Mouse (Mus musculus) ES-E14 (cell line): ENCODE results near the gene Sdad1. TPM values are rescaled to one million over a fixed set of nuclear protein-coding genes. Genes with fewer than 3 reads are reported as not detected.

Experiments used
- DNase-seq: peaks from one replicate; pipeline ENCODE4 v3.0.0-alpha.2; 2013; ENCODE audit warnings: low read depth, low spot score
- H3K27ac ChIP-seq: 2 replicates; pipeline ENCODE4 v1.5.1; 2012; ENCODE audit warnings: low read depth, mild to moderate bottlenecking, low read length, moderate library complexity, mixed read lengths; ENCODE audit not compliant: poor library complexity, insufficient read depth, severe bottlenecking
- H3K36me3 ChIP-seq: 2 replicates; pipeline ENCODE4 v1.6.1; 2012; ENCODE audit warnings: mild to moderate bottlenecking, low read length, moderate library complexity, mixed read lengths; ENCODE audit not compliant: control insufficient read depth, poor library complexity, insufficient read depth, severe bottlenecking
- H3K4me1 ChIP-seq, 2 experiments: fragments of 150-350 bp in 1 of 2; sonication (generic) in 1 of 2; 2 replicates each; pipeline ENCODE4 v1.6.1; 2012; ENCODE audit warnings: low read length in 2 of 2, mild to moderate bottlenecking in 1 of 2, mixed read lengths in 1 of 2; ENCODE audit not compliant: control insufficient read depth in 2 of 2, insufficient read depth in 2 of 2, poor library complexity in 1 of 2
- H3K4me3 ChIP-seq, 2 experiments: fragments of 150-350 bp in 1 of 2; sonication (generic) in 1 of 2; 2 replicates each; pipeline ENCODE4 v1.5.1; 2012; ENCODE audit warnings: low read length in 2 of 2, low read depth in 1 of 2, mild to moderate bottlenecking in 1 of 2, mixed read lengths in 1 of 2; ENCODE audit not compliant: insufficient read depth in 1 of 2, poor library complexity in 1 of 2, severe bottlenecking in 1 of 2
- H3K9ac ChIP-seq: 2 replicates; pipeline ENCODE4 v1.6.1; 2012; ENCODE audit warnings: low read depth, mild to moderate bottlenecking, low read length, mixed read lengths; ENCODE audit not compliant: poor library complexity, insufficient read depth, severe bottlenecking
- H3K9me3 ChIP-seq: fragments of 150-350 bp; sonication (generic); 2 replicates; pipeline ENCODE4 v1.6.1; 2012; ENCODE audit warnings: low read depth, mild to moderate bottlenecking, low read length; ENCODE audit not compliant: control insufficient read depth, insufficient read depth
- CHD2 ChIP-seq: IDR thresholded peaks from 2 replicates; pipeline ENCODE4 v1.6.1; 2014; ENCODE audit warnings: mild to moderate bottlenecking, low read depth, low read length, inconsistent platforms
- HCFC1 ChIP-seq: IDR thresholded peaks from 2 replicates; pipeline ENCODE4 v1.6.1; 2012; ENCODE audit warnings: low read length, inconsistent platforms, borderline replicate concordance; ENCODE audit not compliant: insufficient read depth
- MAFK ChIP-seq: IDR thresholded peaks from 2 replicates; pipeline ENCODE4 v1.6.1; 2014; ENCODE audit warnings: mild to moderate bottlenecking, low read depth, low read length, inconsistent platforms; ENCODE audit not compliant: insufficient read depth
- ZC3H11A ChIP-seq: IDR thresholded peaks from 2 replicates; pipeline ENCODE4 v1.6.1; 2012; ENCODE audit warnings: low read depth, mild to moderate bottlenecking, inconsistent platforms, low read length, borderline replicate concordance
- ZNF384 ChIP-seq: IDR thresholded peaks from 2 replicates; pipeline ENCODE4 v1.6.1; 2012; ENCODE audit warnings: low read depth, low read length, inconsistent platforms
- in situ Hi-C, 2 experiments: fragments of 600-800 bp; cut with MboI; formaldehyde crosslinking; loops; one replicate each; pipeline ENCODE4 v1.15.1; 2025; ENCODE audit warnings: low sequenced_read_pairs in 2 of 2, inconsistent platforms in 1 of 2; ENCODE audit not compliant: unreplicated experiment in 2 of 2
- total RNA-seq: library from RNA; depleted of rRNA; stranded (reverse); fragments of 300-350 nt; gene quantifications from 2 replicates; pipeline ENCODE4 v1.2.3, GENCODE M21; 2012

Sdad1 gene
- total RNA-seq, 1 experiment, result 63.9 TPM

GRCm38 (mm10) chr5:92302149-92302840 is 8.0 kb downstream of the Sdad1 start:
- TF ChIP-seq ZNF384 (no peak), CHD2 (no peak), HCFC1 (no peak), ZC3H11A (no peak), MAFK (no peak)
- H3K27ac ChIP-seq, result no peak overlapping the region
- H3K4me1 ChIP-seq, result 0 out of 4 replicates have a peak, but pooled peaks cover 0 to 3% of the 10 kb centered on the region in 2 experiments
- no peak overlapping the region for H3K4me3 ChIP-seq
- no peak overlapping the region for H3K9ac ChIP-seq
- in situ Hi-C loops, result no loop called here
- peaks cover 58% of the 10 kb centered on the region for H3K36me3 ChIP-seq
- no peak for DNase-seq
- no peaks in the 10 kb centered on the region for H3K9me3 ChIP-seq

DNA sequence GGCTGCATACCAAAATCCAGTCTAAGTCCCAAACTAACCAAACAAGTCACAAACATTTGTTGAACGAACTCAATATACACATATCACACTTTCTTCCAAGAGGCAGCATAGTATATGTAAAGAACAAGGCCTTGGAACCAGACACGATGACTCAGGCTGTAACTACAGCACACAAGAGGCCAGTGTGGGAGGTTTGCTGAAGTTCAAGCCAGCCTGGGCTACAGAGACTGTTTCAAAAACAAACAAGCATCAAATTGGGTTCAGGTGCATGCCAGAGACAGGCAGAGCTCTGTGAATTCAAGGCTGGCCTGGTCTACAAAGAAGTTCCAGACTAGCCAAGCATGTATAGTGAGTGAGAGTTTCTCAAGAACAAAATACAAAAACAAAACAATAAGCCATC is 15.8 kb downstream of the Sdad1 start:
- Histone ChIP-seq H3K4me1 (no peaks in the 10 kb centered on the region), H3K4me3 (no peak overlapping the region), H3K9ac (no peak overlapping the region), H3K9me3 (no peaks in the 10 kb centered on the region), H3K27ac (no peak overlapping the region), H3K36me3 (peaks cover 65% of the 10 kb centered on the region)
- DNase-seq, result no peak
- in situ Hi-C loops, result no loop called here
- no peak for TF ChIP-seq ZC3H11A
- TF ChIP-seq HCFC1, result no peak
- no peak for TF ChIP-seq MAFK
- TF ChIP-seq CHD2, result no peak
- TF ChIP-seq ZNF384, result no peak

- no peaks in the 10 kb centered on the region for H3K9me3 ChIP-seq
- peaks cover 70% of the 10 kb centered on the region for H3K36me3 ChIP-seq
- H3K27ac ChIP-seq, result no peak overlapping the region
- TF ChIP-seq ZC3H11A, result no peak
- no peak for TF ChIP-seq CHD2
- no peak for TF ChIP-seq MAFK
- no peak for TF ChIP-seq HCFC1
- no peak for TF ChIP-seq ZNF384
- no peak overlapping the region for H3K9ac ChIP-seq
- in situ Hi-C loops, result no loop called here
- no peak overlapping the region for H3K4me3 ChIP-seq
- H3K4me1 ChIP-seq, result no peaks in the 10 kb centered on the region
- no peak for DNase-seq
Measured at GRCm38 (mm10) chr5:92291652-92292414, 18.4 kb downstream of the Sdad1 start.

- TF ChIP-seq ZNF384 (no peak), MAFK (no peak), ZC3H11A (no peak), HCFC1 (no peak), CHD2 (no peak)
- in situ Hi-C loops, result loop anchor here in 1 of 2 experiments (10.0 kb wide), 1 partner anchor 127 kb away; no protein-coding TSS in a partner anchor
Measured at GRCm38 (mm10) chr5:92287840-92288239, 22.4 kb downstream of the Sdad1 start.

More at GRCm38 (mm10) chr5:92287840-92288239, 22.4 kb downstream of the Sdad1 start:
- Histone ChIP-seq H3K9me3 (no peaks in the 10 kb centered on the region), H3K4me3 (no peak overlapping the region), H3K9ac (no peak overlapping the region), H3K27ac (no peak overlapping the region), H3K4me1 (no peaks in the 10 kb centered on the region; a peak in 1 of 4 replicates), H3K36me3 (peaks cover 56% of the 10 kb centered on the region)
- no peak for DNase-seq
